Mouse (Mus musculus): Measurements from ENCODE around the gene Ogdhl. TPM values are rescaled to one million over a fixed set of nuclear protein-coding genes. Genes with fewer than 3 reads are reported as not detected.

The Ogdhl gene
- polyA plus RNA-seq, 2 experiments: 9.7 to 11.2 TPM

DNA sequence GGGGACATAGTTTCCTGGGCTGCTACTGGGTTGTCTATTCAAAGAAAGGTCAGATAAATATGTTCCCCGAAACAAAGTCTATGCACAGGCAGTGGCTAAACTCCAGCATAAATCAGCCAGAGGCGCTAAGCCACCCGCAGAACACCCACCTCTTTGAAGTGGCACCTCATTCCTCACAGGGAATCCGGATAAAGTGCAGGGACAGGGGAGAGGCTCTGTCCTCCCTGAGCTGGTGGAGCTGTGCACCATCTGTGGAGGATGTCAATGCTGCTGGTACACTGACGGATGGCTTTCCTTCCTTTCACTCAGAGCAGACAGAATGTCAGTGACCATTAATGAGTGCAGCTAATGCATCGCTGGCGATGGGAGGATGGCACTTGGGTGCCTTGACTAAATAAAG is 59.2 kb downstream of the Ogdhl start:
- Histone ChIP-seq H3K9ac (ENCODE audit: low read depth, low read length, severe bottlenecking) (no peak overlapping the region), H3K36me3 (ENCODE audit: control insufficient read depth, insufficient read depth, low read length) (no peaks in the 10 kb centered on the region), H3K27me3 (ENCODE audit: control insufficient read depth, insufficient read depth, low read length) (peaks cover 7% of the 10 kb centered on the region; the same call in 1 of the 2 replicates), H3K9me3 (ENCODE audit: control insufficient read depth, low read length) (no peaks in the 10 kb centered on the region), H3K4me1 (ENCODE audit: control insufficient read depth, insufficient read depth, low read length) (no peaks in the 10 kb centered on the region), H3K4me3 (replicated peaks; ENCODE audit: low read length) (no peak overlapping the region), H3K27ac (replicated peaks; ENCODE audit: low read depth, low read length) (no peak overlapping the region), H3K4me2 (replicated peaks; ENCODE audit: low read depth, low read length, severe bottlenecking) (no peak overlapping the region)
- ATAC-seq (ENCODE audit: low FRiP score, low read depth) (no peak), DNase-seq (ENCODE audit: low spot score) (no peak)
- TF ChIP-seq POLR2A (IDR thresholded peaks at IDR 0.05; ENCODE audit: borderline replicate concordance, extremely low read depth, insufficient read depth, insufficient read length): no peak
- 11% methylated on average over 7 of the region's 7 CpGs for WGBS

DNA sequence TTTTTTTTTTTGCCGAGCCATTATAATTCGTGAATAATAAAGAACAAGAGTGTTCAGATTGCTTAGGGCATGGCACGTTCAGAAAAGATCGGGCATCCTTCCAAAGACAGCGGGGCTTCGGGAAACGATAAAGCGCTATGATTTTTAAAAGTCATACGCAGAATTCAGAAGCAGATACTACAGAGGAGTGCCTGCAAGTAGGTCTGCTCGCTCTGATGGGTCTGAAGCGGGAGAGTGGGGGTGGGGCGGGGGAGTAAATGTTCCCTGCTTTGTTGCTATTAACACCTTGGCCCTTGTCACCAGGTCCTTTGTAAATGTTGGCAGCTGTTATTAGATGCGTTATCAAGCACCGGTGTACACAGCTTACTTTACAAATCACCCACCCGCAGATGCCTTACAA is 59.8 kb downstream of the Ogdhl start:
- no peak overlapping the region for H3K4me3 ChIP-seq (replicated peaks; ENCODE audit: low read length)
- no peaks in the 10 kb centered on the region for H3K36me3 ChIP-seq (ENCODE audit: control insufficient read depth, insufficient read depth, low read length)
- peaks cover 7% of the 10 kb centered on the region; the same call in 1 of the 2 replicates for H3K27me3 ChIP-seq (ENCODE audit: control insufficient read depth, insufficient read depth, low read length)
- DNase-seq (ENCODE audit: low spot score) (no peak), ATAC-seq (ENCODE audit: low FRiP score, low read depth) (no peak)
- no peak overlapping the region for H3K27ac ChIP-seq (replicated peaks; ENCODE audit: low read depth, low read length)
- H3K4me2 ChIP-seq (replicated peaks; ENCODE audit: low read depth, low read length, severe bottlenecking): no peak overlapping the region
- no peak overlapping the region for H3K9ac ChIP-seq (ENCODE audit: low read depth, low read length, severe bottlenecking)
- H3K9me3 ChIP-seq (ENCODE audit: control insufficient read depth, low read length): no peaks in the 10 kb centered on the region
- WGBS: 32% methylated on average over 15 of the region's 15 CpGs
- H3K4me1 ChIP-seq (ENCODE audit: control insufficient read depth, insufficient read depth, low read length): no peaks in the 10 kb centered on the region
- no peak for TF ChIP-seq POLR2A (IDR thresholded peaks at IDR 0.05; ENCODE audit: borderline replicate concordance, extremely low read depth, insufficient read depth, insufficient read length)

DNA sequence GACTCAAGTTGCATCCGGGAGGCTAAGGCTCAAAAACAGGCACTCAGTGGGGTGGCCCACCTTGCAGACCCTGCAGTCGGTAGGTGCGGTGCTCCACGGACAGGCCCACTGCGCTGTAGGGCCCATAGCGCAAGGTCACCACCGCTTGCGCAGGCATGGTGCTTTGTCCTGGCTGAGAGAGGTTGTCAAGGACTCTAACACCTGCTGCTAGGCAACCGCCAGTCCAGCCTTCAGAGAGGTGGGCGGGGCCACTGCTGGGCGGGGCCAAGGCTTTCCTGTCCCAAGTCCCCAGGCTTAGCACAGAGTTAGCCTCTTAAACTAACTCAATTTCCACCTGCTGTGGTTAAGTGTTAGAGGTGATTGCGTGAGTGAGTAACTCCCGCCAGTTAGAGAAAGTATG is 66.4 kb downstream of the Ogdhl start, which contains the start of gene 1700024G13Rik:
Gene 1700024G13Rik, minus strand, starts transcription at position 196 of the 400 bp plus-strand sequence.
- Histone ChIP-seq H3K9ac (ENCODE audit: low read depth, low read length, severe bottlenecking) (no peak within 1 kb of the TSS), H3K36me3 (ENCODE audit: control insufficient read depth, insufficient read depth, low read length) (no peaks in the 10 kb centered on the region), H3K27me3 (ENCODE audit: control insufficient read depth, insufficient read depth, low read length) (no peaks in the 10 kb centered on the region), H3K9me3 (ENCODE audit: control insufficient read depth, low read length) (no peaks in the 10 kb centered on the region), H3K4me2 (replicated peaks; ENCODE audit: low read depth, low read length, severe bottlenecking) (no peak within 1 kb of the TSS), H3K27ac (replicated peaks; ENCODE audit: low read depth, low read length) (no peak within 1 kb of the TSS), H3K4me1 (ENCODE audit: control insufficient read depth, insufficient read depth, low read length) (no peaks in the 10 kb centered on the region), H3K4me3 (replicated peaks; ENCODE audit: low read length) (no peak within 1 kb of the TSS)
- no peak for TF ChIP-seq POLR2A (IDR thresholded peaks at IDR 0.05; ENCODE audit: borderline replicate concordance, extremely low read depth, insufficient read depth, insufficient read length)
- DNase-seq (ENCODE audit: low spot score): peak; percentile 34
- under 1% methylated on average over 13 of the region's 13 CpGs for WGBS
- peak; percentile 50; the same call in 1 of the 2 replicates for ATAC-seq (ENCODE audit: low FRiP score, low read depth)

Other genes with a start within 250 kb of the Ogdhl start
- 20.8 and 23.8 TPM in 2 replicates for gene Oxnad1, start 236.6 kb upstream of the Ogdhl start, polyA plus RNA-seq (2012; rRNA removed)
- 16.0 TPM in 2 replicates for gene Oxnad1, start 236.6 kb upstream of the Ogdhl start, polyA plus RNA-seq (2014; fragmentation: Nextera tagmentation; extraction: Ambion mirVana)
- 37.0 and 44.8 TPM in 2 replicates for gene Dph3, start 236.3 kb upstream of the Ogdhl start, polyA plus RNA-seq (2012; rRNA removed)
- gene Dph3, start 236.3 kb upstream of the Ogdhl start, polyA plus RNA-seq (2014; fragmentation: Nextera tagmentation; extraction: Ambion mirVana): 95.4 and 97.0 TPM in 2 replicates
- gene Msmb, start 180.0 kb upstream of the Ogdhl start, polyA plus RNA-seq (2012; rRNA removed): not detected in 2 replicates
- gene Msmb, start 180.0 kb upstream of the Ogdhl start, polyA plus RNA-seq (2014; fragmentation: Nextera tagmentation; extraction: Ambion mirVana): not detected in 2 replicates
- gene Ncoa4, start 162.2 kb upstream of the Ogdhl start, polyA plus RNA-seq (2012; rRNA removed): 40.8 and 45.6 TPM in 2 replicates
- gene Ncoa4, start 162.2 kb upstream of the Ogdhl start, polyA plus RNA-seq (2014; fragmentation: Nextera tagmentation; extraction: Ambion mirVana): 106 and 113 TPM in 2 replicates
- 158 and 183 TPM in 2 replicates for gene Timm23, start 120.1 kb upstream of the Ogdhl start, polyA plus RNA-seq (2012; rRNA removed)
- gene Timm23, start 120.1 kb upstream of the Ogdhl start, polyA plus RNA-seq (2014; fragmentation: Nextera tagmentation; extraction: Ambion mirVana): 301 and 309 TPM in 2 replicates
- 19.1 and 19.5 TPM in 2 replicates for gene Parg, start 120.1 kb upstream of the Ogdhl start, polyA plus RNA-seq (2012; rRNA removed)
- 44.5 and 49.2 TPM in 2 replicates for gene Parg, start 120.1 kb upstream of the Ogdhl start, polyA plus RNA-seq (2014; fragmentation: Nextera tagmentation; extraction: Ambion mirVana)
- gene 1700024G13Rik, start 66.4 kb downstream of the Ogdhl start, polyA plus RNA-seq (2012; rRNA removed): not detected in 2 replicates
- not detected in 2 replicates for gene 1700024G13Rik, start 66.4 kb downstream of the Ogdhl start, polyA plus RNA-seq (2014; fragmentation: Nextera tagmentation; extraction: Ambion mirVana)
- 0.04 and 0.14 TPM in 2 replicates for gene Slc18a3, start 142.8 kb downstream of the Ogdhl start, polyA plus RNA-seq (2012; rRNA removed)
- not detected in 2 replicates for gene Slc18a3, start 142.8 kb downstream of the Ogdhl start, polyA plus RNA-seq (2014; fragmentation: Nextera tagmentation; extraction: Ambion mirVana)
- gene Chat, start 144.0 kb downstream of the Ogdhl start, polyA plus RNA-seq (2012; rRNA removed): 0.03 TPM in 1 of 2 replicates, not detected in the other
- not detected in 2 replicates for gene Chat, start 144.0 kb downstream of the Ogdhl start, polyA plus RNA-seq (2014; fragmentation: Nextera tagmentation; extraction: Ambion mirVana)
- 12.2 and 12.8 TPM in 2 replicates for gene Ercc6, start 191.5 kb downstream of the Ogdhl start, polyA plus RNA-seq (2012; rRNA removed)
- gene Ercc6, start 191.5 kb downstream of the Ogdhl start, polyA plus RNA-seq (2014; fragmentation: Nextera tagmentation; extraction: Ambion mirVana): 15.0 and 19.3 TPM in 2 replicates